Mouse (Mus musculus): ENCODE measurements around the gene Crk. TPM values are rescaled to one million over a fixed set of nuclear protein-coding genes. Genes with fewer than 3 reads are reported as not detected.

Crk gene
- polyA plus RNA-seq, 1 experiment, result 46.7 TPM

- TF ChIP-seq CTCF (IDR thresholded peaks at IDR 0.05; ENCODE audit: borderline replicate concordance, control insufficient read depth, extremely low read depth, insufficient read depth, low read length, poor library complexity), result no peak
- TF ChIP-seq POLR2A (IDR thresholded peaks at IDR 0.05; ENCODE audit: control insufficient read depth, extremely low read depth, insufficient read depth, low read length, poor library complexity), result no peak
- WGBS, result 92% methylated on average over 14 of the region's 14 CpGs
- DNase-seq, result no peak
- Histone ChIP-seq H3K27me3 (ENCODE audit: control insufficient read depth, insufficient read depth, low read length) (no peaks in the 10 kb centered on the region), H3K36me3 (ENCODE audit: control insufficient read depth, insufficient read depth, low read length) (peaks cover 23% of the 10 kb centered on the region), H3K4me1 (replicated peaks; ENCODE audit: control insufficient read depth, insufficient read depth, low read length) (peaks cover 30% of the 10 kb centered on the region), H3K27ac (ENCODE audit: control insufficient read depth, insufficient read depth, low read length) (no peak overlapping the region), H3K4me3 (ENCODE audit: control insufficient read depth, insufficient read depth, low read length) (no peak overlapping the region)
These were observed 19.9 kb upstream of the Crk start for GRCm38 (mm10) chr11:75658996-75659750.

- Histone ChIP-seq H3K4me3 (ENCODE audit: control insufficient read depth, insufficient read depth, low read length) (no peak overlapping the region), H3K36me3 (ENCODE audit: control insufficient read depth, insufficient read depth, low read length) (peaks cover 27% of the 10 kb centered on the region), H3K27me3 (ENCODE audit: control insufficient read depth, insufficient read depth, low read length) (no peaks in the 10 kb centered on the region), H3K27ac (ENCODE audit: control insufficient read depth, insufficient read depth, low read length) (no peak overlapping the region), H3K4me1 (replicated peaks; ENCODE audit: control insufficient read depth, insufficient read depth, low read length) (peaks cover 20% of the 10 kb centered on the region)
- WGBS, result 97% methylated on average over 12 of the region's 12 CpGs
- DNase-seq, result no peak
- TF ChIP-seq CTCF (IDR thresholded peaks at IDR 0.05; ENCODE audit: borderline replicate concordance, control insufficient read depth, extremely low read depth, insufficient read depth, low read length, poor library complexity), result no peak
- no peak for TF ChIP-seq POLR2A (IDR thresholded peaks at IDR 0.05; ENCODE audit: control insufficient read depth, extremely low read depth, insufficient read depth, low read length, poor library complexity)
These were observed 18.9 kb upstream of the Crk start for GRCm38 (mm10) chr11:75660081-75660590.

GRCm38 (mm10) chr11:75660941-75661800, 17.9 kb upstream of the Crk start:
- Histone ChIP-seq H3K27me3 (ENCODE audit: control insufficient read depth, insufficient read depth, low read length) (no peaks in the 10 kb centered on the region), H3K27ac (ENCODE audit: control insufficient read depth, insufficient read depth, low read length) (no peak overlapping the region), H3K4me1 (replicated peaks; ENCODE audit: control insufficient read depth, insufficient read depth, low read length) (peaks cover 11% of the 10 kb centered on the region), H3K36me3 (ENCODE audit: control insufficient read depth, insufficient read depth, low read length) (peaks cover 33% of the 10 kb centered on the region), H3K4me3 (ENCODE audit: control insufficient read depth, insufficient read depth, low read length) (no peak overlapping the region)
- WGBS, result 97% methylated on average over 21 of the region's 21 CpGs
- TF ChIP-seq CTCF (IDR thresholded peaks at IDR 0.05; ENCODE audit: borderline replicate concordance, control insufficient read depth, extremely low read depth, insufficient read depth, low read length, poor library complexity) (no peak), POLR2A (IDR thresholded peaks at IDR 0.05; ENCODE audit: control insufficient read depth, extremely low read depth, insufficient read depth, low read length, poor library complexity) (no peak)
- DNase-seq, result no peak

GRCm38 (mm10) chr11:75662131-75662530, 16.9 kb upstream of the Crk start:
- WGBS, result 98% methylated on average over 7 of the region's 7 CpGs

GRCm38 (mm10) chr11:75666296-75666695, 12.8 kb upstream of the Crk start:
- Histone ChIP-seq H3K4me1 (replicated peaks; ENCODE audit: control insufficient read depth, insufficient read depth, low read length) (peaks cover 9% of the 10 kb centered on the region; the same call in 1 of the 2 replicates), H3K4me3 (ENCODE audit: control insufficient read depth, insufficient read depth, low read length) (no peak overlapping the region), H3K27ac (ENCODE audit: control insufficient read depth, insufficient read depth, low read length) (no peak overlapping the region), H3K36me3 (ENCODE audit: control insufficient read depth, insufficient read depth, low read length) (peaks cover 57% of the 10 kb centered on the region), H3K27me3 (ENCODE audit: control insufficient read depth, insufficient read depth, low read length) (no peaks in the 10 kb centered on the region)
- WGBS, result 95% methylated on average over 6 of the region's 6 CpGs
- TF ChIP-seq POLR2A (IDR thresholded peaks at IDR 0.05; ENCODE audit: control insufficient read depth, extremely low read depth, insufficient read depth, low read length, poor library complexity), result no peak
- no peak for DNase-seq

More at GRCm38 (mm10) chr11:75662131-75662530, 16.9 kb upstream of the Crk start:
- no peak overlapping the region for H3K27ac ChIP-seq (ENCODE audit: control insufficient read depth, insufficient read depth, low read length)
- TF ChIP-seq CTCF (IDR thresholded peaks at IDR 0.05; ENCODE audit: borderline replicate concordance, control insufficient read depth, extremely low read depth, insufficient read depth, low read length, poor library complexity), result no peak
- no peak for TF ChIP-seq POLR2A (IDR thresholded peaks at IDR 0.05; ENCODE audit: control insufficient read depth, extremely low read depth, insufficient read depth, low read length, poor library complexity)
- DNase-seq, result no peak
- H3K4me3 ChIP-seq (ENCODE audit: control insufficient read depth, insufficient read depth, low read length), result no peak overlapping the region
- H3K36me3 ChIP-seq (ENCODE audit: control insufficient read depth, insufficient read depth, low read length), result peaks cover 39% of the 10 kb centered on the region
- H3K4me1 ChIP-seq (replicated peaks; ENCODE audit: control insufficient read depth, insufficient read depth, low read length), result peaks cover 1% of the 10 kb centered on the region; the same call in 1 of the 2 replicates
- H3K27me3 ChIP-seq (ENCODE audit: control insufficient read depth, insufficient read depth, low read length), result no peaks in the 10 kb centered on the region

GRCm38 (mm10) chr11:75668621-75669020, 10.4 kb upstream of the Crk start:
- Histone ChIP-seq H3K4me1 (replicated peaks; ENCODE audit: control insufficient read depth, insufficient read depth, low read length) (peaks cover 9% of the 10 kb centered on the region; the same call in 1 of the 2 replicates), H3K27ac (ENCODE audit: control insufficient read depth, insufficient read depth, low read length) (no peak overlapping the region), H3K4me3 (ENCODE audit: control insufficient read depth, insufficient read depth, low read length) (no peak overlapping the region), H3K27me3 (ENCODE audit: control insufficient read depth, insufficient read depth, low read length) (no peaks in the 10 kb centered on the region), H3K36me3 (ENCODE audit: control insufficient read depth, insufficient read depth, low read length) (peaks cover 62% of the 10 kb centered on the region)
- DNase-seq, result no peak
- 29% methylated on average over 3 of the region's 3 CpGs for WGBS
- TF ChIP-seq POLR2A (IDR thresholded peaks at IDR 0.05; ENCODE audit: control insufficient read depth, extremely low read depth, insufficient read depth, low read length, poor library complexity) (no peak), CTCF (IDR thresholded peaks at IDR 0.05; ENCODE audit: borderline replicate concordance, control insufficient read depth, extremely low read depth, insufficient read depth, low read length, poor library complexity) (no peak)

Data from thymus, adult 2 months (tissue).